Mouse (Mus musculus) heart, postnatal 25 days (tissue): ENCODE results near the gene Trdn. TPM values are rescaled to one million over a fixed set of nuclear protein-coding genes. Genes with fewer than 3 reads are reported as not detected.

Source experiments
- DNase-seq: peaks from one replicate; pipeline ENCODE4 v3.0.0; 2022; ENCODE audit warnings: low spot score
- intact Hi-C: fragments of 180-260 bp; cut with DNase I; formaldehyde crosslinking; loops from one replicate; pipeline ENCODE4 v1.15.1; 2025
- total RNA-seq, 2 experiments: library from RNA; stranded (reverse); gene quantifications; 2 replicates each; pipeline ENCODE4 v1.2.3; 2021

Gene Trdn
- total RNA-seq, 2 experiments from 2014 or later: 348 to 359 TPM

DNA sequence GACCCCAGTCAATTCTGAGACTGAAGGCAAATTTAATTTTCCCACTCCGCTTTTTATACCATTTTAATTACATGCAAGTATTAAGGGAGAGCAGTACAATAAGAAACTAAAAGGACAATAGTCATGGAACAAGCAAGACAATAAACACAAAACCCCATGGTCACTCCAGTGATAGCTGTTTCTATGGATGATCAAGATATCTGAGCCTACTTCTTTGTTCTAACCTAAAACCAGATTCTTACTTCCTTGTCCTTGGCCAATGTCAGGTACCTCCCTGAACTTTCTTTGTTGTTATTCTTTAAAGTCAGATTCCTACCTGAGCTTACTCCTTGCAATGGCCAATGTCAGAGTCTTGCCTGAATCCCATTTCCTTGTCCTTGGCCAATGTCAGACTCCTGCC is 272.7 kb downstream of the Trdn start:
- intact Hi-C loops: no loop called here

DNA sequence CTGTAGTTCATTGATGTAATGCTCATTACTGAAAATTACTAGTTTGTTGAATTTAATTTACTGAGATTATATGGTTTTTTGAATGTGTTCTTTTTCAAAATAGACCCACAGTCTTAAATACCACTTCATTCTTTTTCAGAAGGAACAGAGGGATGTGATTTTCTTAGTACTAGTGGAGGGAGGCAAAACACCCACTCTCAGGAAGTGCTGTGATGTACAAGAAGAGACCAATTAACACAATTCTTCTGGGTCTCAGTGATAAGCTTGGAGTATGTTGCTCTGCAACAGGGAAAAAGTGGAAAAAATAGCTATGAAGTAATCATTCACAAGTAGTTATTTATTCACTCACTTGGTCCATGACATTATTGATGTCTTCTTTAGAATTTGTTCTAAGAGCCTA is 286.2 kb downstream of the Trdn start:
- intact Hi-C loops: no loop called here
- no peak for DNase-seq

More for the DNA sequence above, 272.7 kb downstream of the Trdn start:
- no peak for DNase-seq

DNA sequence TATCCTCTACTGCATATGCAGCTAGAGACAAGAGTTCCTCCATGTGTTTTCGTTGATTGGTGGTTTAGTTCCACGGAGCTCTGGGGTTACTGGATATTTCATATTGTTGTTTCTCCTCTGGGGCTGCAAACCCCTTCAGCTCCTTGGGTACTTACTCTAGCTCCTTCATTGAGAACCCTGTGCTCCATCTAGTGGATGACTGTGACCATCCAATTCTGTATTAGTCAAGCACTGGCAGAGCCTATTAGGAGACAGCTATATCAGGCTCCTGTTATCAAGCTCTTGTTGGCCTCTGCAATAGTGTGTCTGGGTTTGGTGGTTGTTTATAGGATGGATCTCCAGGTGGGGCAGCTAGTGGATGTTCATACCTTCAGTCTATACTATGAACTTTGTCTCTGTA is 290.2 kb downstream of the Trdn start:
- DNase-seq: no peak

DNA sequence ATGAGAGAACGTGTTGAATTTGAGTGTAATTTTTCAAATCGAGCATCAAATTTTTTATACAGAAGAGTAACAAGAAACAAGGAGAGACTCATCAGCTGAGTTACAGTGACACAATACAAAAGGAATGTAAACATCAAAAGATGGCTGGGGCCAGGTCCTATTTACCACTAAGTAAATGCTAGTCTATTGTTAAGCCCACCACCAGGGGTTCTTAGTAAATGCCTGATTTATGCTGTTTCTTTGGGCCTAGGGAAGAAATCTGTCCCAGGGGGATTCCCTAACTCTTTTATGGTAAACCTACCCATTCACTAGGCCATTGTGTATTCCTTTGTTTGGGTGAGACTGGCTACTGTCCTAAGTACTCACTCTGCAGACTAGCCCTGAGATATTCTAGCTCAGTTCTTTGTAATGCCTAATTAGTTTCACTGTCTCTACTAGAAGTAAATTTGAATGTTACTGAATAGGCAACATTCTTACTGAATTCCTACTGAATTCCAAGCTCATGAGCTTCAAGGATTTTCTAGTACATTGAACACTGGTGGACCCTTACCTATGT is 295.2 kb downstream of the Trdn start:
- DNase-seq: no peak
- intact Hi-C loops: no loop called here

More for the DNA sequence above, 290.2 kb downstream of the Trdn start:
- intact Hi-C loops: no loop called here

Other genes with a start within 250 kb of the Trdn start
- not detected for gene Nkain2, start 190.1 kb upstream of the Trdn start, total RNA-seq